Mouse (Mus musculus): ENCODE data around the gene Serf2.

Serf2 gene

DNA sequence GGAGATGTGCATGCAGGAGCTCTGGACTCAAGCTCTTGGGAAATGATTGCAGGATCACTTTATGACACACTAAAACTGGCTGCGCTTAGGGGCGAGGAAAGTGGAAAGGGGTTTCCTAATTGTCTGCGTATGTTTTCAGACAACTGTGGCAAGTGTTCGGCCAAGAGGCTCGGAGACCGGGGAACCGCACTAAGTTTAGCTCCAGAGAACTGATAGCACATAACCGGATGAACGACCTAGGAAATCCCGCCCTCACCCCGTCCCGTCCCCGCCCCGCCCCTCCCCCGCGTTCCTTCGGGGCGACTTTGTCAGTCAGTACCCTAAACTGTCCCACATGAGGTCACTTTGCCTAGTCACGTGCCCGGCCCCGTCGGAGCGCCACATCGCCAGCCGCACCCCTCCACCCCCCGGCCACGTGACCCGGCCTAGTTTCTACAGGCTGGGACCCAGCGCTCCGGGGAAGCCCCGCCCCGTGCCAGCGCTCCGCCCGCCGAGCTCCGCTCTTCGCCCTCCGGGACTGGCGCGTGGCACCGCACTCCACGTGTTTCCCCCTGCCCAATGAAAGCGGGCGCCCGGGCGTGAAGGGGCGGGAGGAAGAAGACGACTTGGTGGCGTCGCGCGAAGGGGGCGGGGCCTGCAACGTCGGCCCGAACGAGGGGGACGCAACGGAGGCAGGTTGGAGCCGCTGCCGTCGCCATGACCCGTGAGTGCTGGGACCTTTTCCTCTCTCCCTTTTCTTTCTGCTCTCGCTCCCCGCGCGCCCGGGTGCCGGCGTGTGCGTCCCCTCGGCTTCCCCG, at the start of gene Serf2:
Gene Serf2 (plus strand): TSS at position 457 of the 797 bp plus-strand sequence.
- DNase-seq: peak; percentile 100

GRCm38 (mm10) chr2:121403296-121403695, 45.7 kb upstream of the Serf2 start:
- DNase-seq: peak; percentile 14

DNA sequence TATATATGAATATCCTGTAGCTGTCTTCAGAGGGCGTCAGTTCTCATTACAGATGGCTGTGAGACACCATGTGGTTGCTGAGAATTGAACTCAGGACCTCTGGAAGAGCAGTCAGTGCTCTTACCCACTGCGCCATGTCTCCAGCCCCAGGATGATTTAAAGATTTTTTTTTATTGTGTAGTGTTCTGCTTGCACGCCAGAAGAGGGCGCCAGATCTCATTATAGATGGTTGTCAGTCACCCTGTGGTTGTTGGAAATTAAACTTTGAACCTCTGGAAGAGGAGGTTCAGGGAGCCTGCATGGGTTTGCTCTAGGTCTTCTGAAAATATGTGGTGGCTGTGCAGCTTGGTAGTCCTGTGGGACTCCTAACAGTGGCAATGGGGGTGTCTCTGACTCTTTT, 40.8 kb upstream of the Serf2 start:
- peak; percentile 32 for DNase-seq

GRCm38 (mm10) chr2:121412843-121413386, 36.1 kb upstream of the Serf2 start:
- DNase-seq: no peak

- DNase-seq: peak; percentile 96
Observed at GRCm38 (mm10) chr2:121413387-121414042, 35.5 kb upstream of the Serf2 start, which contains the start of the genes Pdia3 and Catsper2. Pdia3 (plus strand) TSS chr2:121413775. Catsper2 (minus strand) TSS chr2:121413792.

DNA sequence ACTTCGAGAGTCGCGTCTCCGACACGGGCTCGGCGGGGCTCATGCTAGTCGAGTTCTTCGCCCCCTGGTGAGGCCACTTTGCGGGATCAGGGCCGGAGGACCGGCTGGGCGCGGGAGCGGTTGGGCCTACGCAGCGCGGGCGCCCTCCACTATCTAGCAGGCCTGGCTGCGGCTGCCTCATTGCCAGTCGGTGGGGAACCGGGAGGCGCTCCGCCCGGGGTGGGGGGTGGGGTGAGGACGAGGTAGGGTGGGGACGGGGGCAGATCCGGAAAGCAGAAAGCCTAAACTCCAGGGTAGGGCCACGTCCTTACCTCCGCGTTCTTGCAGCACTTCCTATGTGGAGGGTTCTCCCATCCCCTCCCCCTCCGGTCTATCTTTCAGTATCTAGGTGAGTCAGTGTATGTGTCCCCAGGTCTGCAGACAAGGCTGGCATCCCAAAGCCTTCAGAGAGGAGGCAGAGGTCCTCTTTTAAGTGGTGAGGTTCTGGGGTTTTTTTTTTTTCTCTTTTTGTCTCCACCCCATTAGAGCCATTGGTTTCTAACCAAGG, 34.8 kb upstream of the Serf2 start:
- peak; percentile 72 for DNase-seq

DNA sequence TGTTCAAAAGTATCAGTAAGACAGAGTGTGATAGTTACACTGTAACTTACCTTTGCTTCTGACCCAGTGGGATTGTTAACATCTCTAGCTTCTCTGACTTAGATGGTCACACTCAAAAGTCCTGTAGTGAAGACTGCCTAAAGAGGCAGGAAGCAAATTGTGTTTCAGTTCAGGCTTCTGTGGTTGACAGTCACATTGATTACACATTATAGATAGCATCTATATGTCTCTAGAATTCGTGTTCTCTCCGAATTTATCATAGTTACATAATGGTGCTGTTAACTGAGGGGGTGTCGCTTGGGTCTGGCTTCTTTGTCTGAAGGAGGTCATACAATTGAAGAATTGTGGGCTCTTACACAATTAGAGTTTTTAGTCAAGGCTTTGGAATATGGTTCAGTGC, 33.9 kb upstream of the Serf2 start:
- no peak for DNase-seq

DNA sequence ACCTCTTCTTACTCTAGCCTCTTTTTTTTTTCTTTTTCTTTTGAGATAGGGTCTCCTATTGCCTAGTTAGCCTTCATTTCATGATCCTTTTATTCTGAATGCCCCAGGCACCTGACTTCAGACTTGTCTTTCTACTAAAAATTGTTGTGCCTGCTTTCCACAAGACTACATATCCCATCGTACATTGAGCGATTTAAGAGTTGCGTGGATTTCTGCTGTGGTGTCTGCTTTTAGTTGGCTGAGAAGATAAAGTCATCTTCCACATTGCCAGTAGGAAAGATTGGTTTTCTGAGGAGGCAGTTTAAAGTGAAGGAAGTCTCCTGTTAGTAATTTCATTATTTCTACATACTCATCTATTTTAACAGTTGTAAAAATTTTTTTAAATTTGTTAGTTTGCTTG, 33.4 kb upstream of the Serf2 start:
- no peak for DNase-seq

GRCm38 (mm10) chr2:121416356-121416755, 32.6 kb upstream of the Serf2 start:
- DNase-seq: no peak

GRCm38 (mm10) chr2:121418476-121418875, 30.5 kb upstream of the Serf2 start:
- DNase-seq: no peak

DNA sequence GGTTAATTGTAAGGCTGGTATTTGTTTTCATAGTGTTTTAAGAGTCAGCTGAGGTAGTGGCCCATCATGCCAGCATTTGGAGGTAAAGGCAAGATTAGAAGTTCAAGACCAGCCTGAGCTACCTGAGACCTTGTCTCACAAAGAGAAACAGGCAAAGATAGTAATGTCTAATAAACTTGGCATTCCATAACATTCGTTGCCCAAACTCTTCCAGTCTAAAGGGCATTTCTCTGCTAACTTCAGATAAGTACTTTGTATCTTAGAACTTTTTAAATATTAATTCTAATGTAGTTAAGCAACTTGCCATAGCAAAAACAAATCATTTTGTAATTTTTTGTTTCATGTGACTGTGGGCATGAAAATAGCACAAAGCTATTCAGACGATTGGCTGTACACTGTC, 25.8 kb upstream of the Serf2 start:
- no peak for DNase-seq

GRCm38 (mm10) chr2:121425890-121426289, 23.1 kb upstream of the Serf2 start:
- no peak for DNase-seq

DNA sequence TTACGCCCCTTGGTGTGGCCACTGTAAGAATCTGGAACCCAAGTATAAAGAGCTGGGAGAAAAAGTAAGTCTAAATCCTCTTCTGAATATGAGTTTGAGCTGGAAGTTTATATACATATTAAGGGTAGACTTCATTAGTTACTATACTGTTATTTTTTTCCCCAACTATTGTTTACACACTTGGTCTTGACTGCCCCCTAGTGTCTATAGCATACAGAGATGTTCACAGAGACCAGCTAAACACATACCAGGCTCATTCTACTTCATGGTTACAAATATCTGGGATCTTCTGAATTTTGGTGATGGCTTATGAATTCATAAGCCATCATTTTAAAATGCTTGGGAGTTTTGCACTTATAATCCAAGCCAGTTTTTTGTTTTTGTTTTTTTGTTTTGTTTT, 14.1 kb upstream of the Serf2 start:
- DNase-seq: peak; percentile 65

DNA sequence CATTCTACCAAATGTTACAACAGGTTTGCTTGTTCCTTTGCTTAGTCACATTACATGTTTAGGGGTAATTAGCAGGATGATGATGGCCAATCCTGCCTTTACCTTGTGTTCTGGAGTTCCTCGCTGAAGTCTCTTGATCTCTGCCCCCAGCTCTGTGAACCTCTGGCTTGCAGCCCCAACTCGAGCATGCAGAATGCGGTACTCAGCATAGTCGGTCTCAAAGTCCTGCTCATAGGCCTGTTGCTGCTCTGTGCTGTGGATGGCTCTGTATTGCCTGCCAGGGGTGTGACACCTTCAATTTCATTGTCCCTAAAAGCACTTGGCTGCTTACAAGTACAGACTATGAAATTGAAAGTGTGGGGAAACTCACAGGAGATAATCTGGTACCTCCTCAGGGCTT, 9.2 kb upstream of the Serf2 start:
- no peak for DNase-seq

GRCm38 (mm10) chr2:121440834-121441605, 8.0 kb upstream of the Serf2 start:
- no peak for DNase-seq

DNA sequence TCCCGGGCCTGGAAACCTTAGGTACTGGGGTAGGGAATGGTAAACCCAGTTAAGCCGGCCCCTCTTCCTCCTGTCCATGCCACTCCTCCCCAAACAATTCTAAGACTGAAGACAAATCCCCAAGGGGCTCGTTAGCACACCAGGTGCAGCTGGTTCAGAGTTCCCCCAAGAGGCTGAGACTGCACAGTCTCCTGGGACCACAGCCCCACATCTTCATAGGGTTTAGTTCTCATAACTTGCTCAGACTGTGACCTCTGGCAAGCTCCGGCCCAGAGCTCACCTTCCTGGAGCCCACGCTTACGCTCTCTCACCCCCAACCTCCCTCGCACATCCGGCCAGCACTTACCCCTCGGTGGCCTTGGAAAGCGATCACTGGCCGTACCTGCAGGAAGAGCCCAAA, 7.2 kb upstream of the Serf2 start:
- DNase-seq: peak; percentile 10

- DNase-seq: peak; percentile 90
Observed at GRCm38 (mm10) chr2:121442259-121443067, 6.5 kb upstream of the Serf2 start.

GRCm38 (mm10) chr2:121443068-121443349, 6.0 kb upstream of the Serf2 start:
- DNase-seq: peak; percentile 9

DNA sequence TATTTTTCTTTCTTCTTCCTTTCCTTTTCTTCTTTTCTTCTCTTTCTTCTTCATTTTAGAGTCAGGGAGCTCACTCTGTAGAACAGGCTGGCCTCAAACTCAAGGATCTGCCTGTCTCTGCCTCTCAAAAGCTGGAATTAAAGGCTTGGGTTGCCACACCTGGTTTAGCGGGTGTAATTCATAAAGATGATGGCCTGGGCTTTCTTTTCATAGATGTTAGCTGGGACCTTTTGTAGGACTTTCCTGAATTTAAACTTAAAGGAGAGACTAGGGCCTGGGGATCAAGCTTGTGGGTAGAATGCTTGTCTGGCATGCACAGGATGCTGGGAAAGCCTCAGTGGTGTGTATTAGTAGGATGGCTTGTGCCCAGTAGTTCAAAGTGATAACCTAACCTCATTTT, 4.8 kb upstream of the Serf2 start, which contains the start of gene Ell3:
Gene Ell3 (minus strand): TSS at position 101 of the 400 bp plus-strand sequence.
- no peak for DNase-seq

GRCm38 (mm10) chr2:121445117-121445516, 3.9 kb upstream of the Serf2 start:
- no peak for DNase-seq

DNA sequence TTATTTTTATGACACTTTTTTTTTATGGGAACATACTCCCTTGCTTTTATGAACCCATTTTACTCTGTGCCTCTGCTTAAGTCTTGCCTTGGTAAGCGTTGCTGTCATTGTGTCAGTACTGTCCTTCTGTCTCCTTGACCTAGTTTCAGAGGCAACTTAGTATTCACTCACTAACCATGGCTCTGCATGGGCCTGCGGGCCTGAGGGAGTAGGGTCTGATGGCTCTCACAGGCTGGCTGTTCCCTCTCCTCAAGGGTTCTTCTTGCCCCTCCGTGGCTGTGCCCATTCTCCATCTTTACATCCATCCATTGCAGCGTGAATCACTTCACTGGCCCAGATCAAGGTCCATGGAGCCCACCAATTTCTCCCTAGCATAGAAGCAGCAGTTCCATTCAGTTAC, 2.5 kb upstream of the Serf2 start:
- no peak for DNase-seq

GRCm38 (mm10) chr2:121447006-121447405, 2.0 kb upstream of the Serf2 start:
- DNase-seq: no peak
